Comparison of ENCODE assay signal across 14 mouse cellular contexts in genomic region chr2:133397566-133397965, GRCm38 (mm10).
"Had no signal": no experiment of that assay in that cellular context is flagged by ENCODE, and none has a peak within 500 bp of the region (broad histone marks: within the 10 kb centered on the region; RNA-seq: fewer than 3 reads in every experiment).

No protein-coding gene starts in this region.

- H3K36me3 ChIP-seq: limb, embryonic 15.5 days; lung, embryonic 15.5 days; midbrain, embryonic 12.5 days; neural tube, embryonic 13.5 days had no signal

- H3K9ac ChIP-seq: limb, embryonic 15.5 days; liver, embryonic 14.5 days; lung, embryonic 15.5 days; midbrain, embryonic 12.5 days; neural tube, embryonic 13.5 days had no signal

- DNase-seq: kidney, adult 18-20 months; left cerebral cortex, postnatal 4 days; retina, postnatal 1 day; right cerebral cortex, postnatal 4 days; spleen, adult 18-20 months; thymus, adult 18-20 months; thymus, postnatal 25 days had no signal

- H3K4me3 ChIP-seq: layer of hippocampus, adult 2 months; limb, embryonic 15.5 days; lung, embryonic 15.5 days; midbrain, embryonic 12.5 days; neural tube, embryonic 13.5 days had no signal

- H3K27me3 ChIP-seq: limb, embryonic 15.5 days; lung, embryonic 15.5 days; neural tube, embryonic 13.5 days had no signal

- H3K4me1 ChIP-seq: limb, embryonic 15.5 days; lung, embryonic 15.5 days; neural tube, embryonic 13.5 days had no signal

- ATAC-seq: midbrain, embryonic 16.5 days had no signal

- H3K4me2 ChIP-seq: limb, embryonic 15.5 days; lung, embryonic 15.5 days; midbrain, embryonic 12.5 days; neural tube, embryonic 13.5 days had no signal

- H3K27ac ChIP-seq: layer of hippocampus, adult 2 months; limb, embryonic 15.5 days; liver, embryonic 14.5 days; lung, embryonic 15.5 days; midbrain, embryonic 12.5 days; neural tube, embryonic 13.5 days had no signal

- H3K9me3 ChIP-seq: limb, embryonic 15.5 days; lung, embryonic 15.5 days; midbrain, embryonic 12.5 days; neural tube, embryonic 13.5 days had no signal
